Mouse (Mus musculus) heart, embryonic 12.5 days (tissue): ENCODE measurements around the gene Sh3pxd2a. TPM values are rescaled to one million over a fixed set of nuclear protein-coding genes. Genes with fewer than 3 reads are reported as not detected.

Experiments
- ATAC-seq: fragments of 200-750 bp; cut with Nextera tagmentation; 2 replicates; pipeline ENCODE4 v1.8.0; 2017; ENCODE audit warnings: moderate TSS enrichment, moderate library complexity; ENCODE audit not compliant: insufficient number of reproducible peaks, low FRiP score
- H3K27ac ChIP-seq: fragments of 300-500 bp; sonication (generic); 2 replicates; pipeline ENCODE4 v1.5.1; 2016; ENCODE audit warnings: mild to moderate bottlenecking, moderate library complexity; ENCODE audit not compliant: poor library complexity, severe bottlenecking
- H3K27me3 ChIP-seq: fragments of 300-500 bp; sonication (generic); replicated peaks from 2 replicates; pipeline ENCODE4 v1.6.1; 2016; ENCODE audit warnings: mild to moderate bottlenecking, moderate library complexity
- H3K36me3 ChIP-seq: fragments of 300-500 bp; sonication (generic); 2 replicates; pipeline ENCODE4 v1.6.1; 2016; ENCODE audit warnings: mild to moderate bottlenecking, moderate library complexity
- H3K4me1 ChIP-seq: fragments of 300-500 bp; sonication (generic); replicated peaks from 2 replicates; pipeline ENCODE4 v1.6.1; 2016; ENCODE audit warnings: mild to moderate bottlenecking
- H3K4me2 ChIP-seq: fragments of 300-500 bp; sonication (generic); 2 replicates; pipeline ENCODE4 v1.6.1; 2016; ENCODE audit warnings: mild to moderate bottlenecking, moderate library complexity
- H3K4me3 ChIP-seq: fragments of 300-500 bp; sonication (generic); 2 replicates; pipeline ENCODE4 v1.5.1; 2016; ENCODE audit warnings: mild to moderate bottlenecking
- H3K9ac ChIP-seq: fragments of 300-500 bp; sonication (generic); 2 replicates; pipeline ENCODE4 v1.6.1; 2016; ENCODE audit warnings: mild to moderate bottlenecking, moderate library complexity
- H3K9me3 ChIP-seq: fragments of 300-500 bp; sonication (generic); replicated peaks from 2 replicates; pipeline ENCODE4 v1.6.1; 2016; ENCODE audit warnings: mild to moderate bottlenecking, moderate library complexity
- WGBS: fragments of 180-500 bp; shearing (Covaris S2); methylation state at CpG from one replicate; pipeline ENCODE4 v1.1.7; 2016; 5-methylcytosine and 5-hydroxymethylcytosine counted together
- polyA plus RNA-seq: library from polyadenylated mRNA; unstranded; fragments of >200 nt; fragmentation: Nextera tagmentation; extraction: Ambion mirVana; gene quantifications from 2 replicates; pipeline ENCODE4 v1.2.1, GENCODE M21; 2016

Gene Sh3pxd2a
- polyA plus RNA-seq, 1 experiment from 2014 or later, result 6.2 TPM

DNA sequence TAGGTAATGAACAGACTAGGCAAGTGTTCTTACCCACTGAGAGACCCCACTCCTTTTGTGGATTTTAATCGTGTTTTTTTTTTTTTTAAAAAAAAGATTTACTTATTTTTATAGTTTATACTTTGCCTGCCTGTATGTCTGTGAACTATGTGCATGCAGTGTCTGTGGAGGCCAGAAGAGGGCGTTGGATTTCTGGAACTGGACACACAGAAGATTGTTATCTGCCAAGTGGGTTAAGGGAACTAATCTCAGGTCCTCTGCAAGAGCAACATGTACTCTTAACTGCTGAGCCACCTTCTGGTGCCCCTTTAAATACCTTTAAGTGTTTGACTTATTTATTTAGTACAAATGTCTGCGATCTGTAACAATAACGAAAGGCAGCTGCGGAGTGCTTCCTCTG lies 92.2 kb downstream of the Sh3pxd2a start:
- Histone ChIP-seq H3K27me3 (no peaks in the 10 kb centered on the region), H3K4me3 (no peak overlapping the region), H3K9ac (no peak overlapping the region), H3K4me2 (no peak overlapping the region), H3K4me1 (peaks cover 32% of the 10 kb centered on the region), H3K36me3 (peaks cover 10% of the 10 kb centered on the region), H3K27ac (no peak overlapping the region), H3K9me3 (no peaks in the 10 kb centered on the region)
- ATAC-seq, result no peak
- 67% methylated on average over 5 of the region's 5 CpGs for WGBS

DNA sequence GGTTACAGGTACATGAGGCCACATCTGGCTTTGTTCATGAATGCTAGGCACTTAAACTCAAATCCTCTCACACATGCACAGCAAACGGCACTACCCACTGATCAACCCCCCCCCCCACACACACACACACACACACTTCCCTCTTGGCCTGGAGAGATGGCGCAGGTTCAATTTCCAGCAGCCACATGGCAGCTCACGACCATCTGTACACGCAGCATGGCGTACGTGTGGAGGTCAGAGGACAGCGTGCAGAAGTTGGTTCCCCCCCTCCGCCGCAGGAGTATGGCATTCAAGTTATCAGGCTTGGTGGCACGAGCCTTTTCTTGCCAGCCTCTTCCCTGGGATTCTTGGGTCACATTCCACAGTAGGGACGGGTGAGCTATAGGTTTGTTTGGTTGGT lies 92.7 kb downstream of the Sh3pxd2a start:
- ATAC-seq, result no peak
- peaks cover 37% of the 10 kb centered on the region for H3K4me1 ChIP-seq
- no peak overlapping the region for H3K4me3 ChIP-seq
- H3K27me3 ChIP-seq, result no peaks in the 10 kb centered on the region
- no peak overlapping the region for H3K4me2 ChIP-seq
- no peaks in the 10 kb centered on the region for H3K9me3 ChIP-seq
- 91% methylated on average over 11 of the region's 11 CpGs for WGBS
- H3K27ac ChIP-seq, result no peak overlapping the region
- no peak overlapping the region for H3K9ac ChIP-seq
- H3K36me3 ChIP-seq, result peaks cover 10% of the 10 kb centered on the region

DNA sequence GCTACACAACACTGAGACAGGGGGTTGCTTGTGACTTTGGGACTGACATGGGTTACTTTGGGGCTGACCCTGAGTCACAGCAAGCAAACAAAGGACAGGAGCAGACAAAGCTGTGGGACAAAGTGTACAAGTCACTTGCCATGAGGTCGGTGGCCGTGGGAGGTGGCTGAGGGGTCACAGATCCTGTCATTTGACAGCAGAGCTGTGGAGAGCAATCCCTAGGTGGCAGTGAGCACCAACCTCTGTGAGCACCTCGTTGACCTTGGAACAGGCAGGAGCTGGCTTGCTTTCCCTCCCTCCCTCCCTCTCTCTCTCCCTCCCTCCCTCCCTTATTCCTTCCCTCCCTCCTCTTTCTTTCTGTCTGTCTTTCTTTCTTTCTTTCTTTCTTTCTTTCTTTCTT lies 95.2 kb downstream of the Sh3pxd2a start:
- WGBS, result 45% methylated on average over 3 of the region's 3 CpGs
- H3K27me3 ChIP-seq, result no peaks in the 10 kb centered on the region
- H3K36me3 ChIP-seq, result peaks cover 16% of the 10 kb centered on the region
- no peak overlapping the region for H3K4me3 ChIP-seq
- no peak for ATAC-seq
- H3K4me2 ChIP-seq, result no peak overlapping the region
- peak overlapping the region; percentile 56 for H3K27ac ChIP-seq
- no peak overlapping the region for H3K9ac ChIP-seq
- H3K9me3 ChIP-seq, result no peaks in the 10 kb centered on the region
- H3K4me1 ChIP-seq, result peaks cover 31% of the 10 kb centered on the region

DNA sequence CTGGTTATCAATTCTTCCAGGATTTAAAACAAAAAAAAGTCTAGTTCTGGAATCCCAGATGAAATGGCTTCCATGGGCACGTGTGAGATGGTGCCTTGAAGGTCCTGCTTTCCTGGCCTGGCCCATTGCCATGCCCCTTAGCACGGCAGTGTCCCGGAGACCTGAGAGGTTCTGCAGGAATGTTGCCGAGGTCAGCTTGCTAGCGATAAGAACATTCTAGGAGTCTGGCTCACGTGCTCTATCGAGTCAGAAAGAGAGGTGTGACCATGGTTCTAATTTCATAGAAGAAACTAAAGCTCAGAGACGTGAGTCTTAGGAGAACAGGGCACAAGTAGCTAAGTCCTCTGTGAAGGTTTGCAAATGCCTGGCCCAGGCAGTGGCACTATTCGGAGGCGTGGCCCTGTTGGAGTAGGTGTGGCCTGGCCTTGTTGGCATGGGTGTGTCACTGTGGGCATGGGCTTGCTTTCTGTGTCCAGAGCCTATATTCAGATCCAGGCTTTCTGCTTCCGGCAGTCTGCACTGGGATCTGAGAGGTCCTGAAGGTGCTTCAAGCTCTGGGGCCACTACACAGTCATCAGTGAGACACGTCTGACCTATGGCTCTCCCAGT lies 96.8 kb downstream of the Sh3pxd2a start:
- H3K36me3 ChIP-seq, result peaks cover 32% of the 10 kb centered on the region
- ATAC-seq, result no peak
- H3K27me3 ChIP-seq, result no peaks in the 10 kb centered on the region
- H3K9me3 ChIP-seq, result no peaks in the 10 kb centered on the region
- H3K4me1 ChIP-seq, result peaks cover 31% of the 10 kb centered on the region
- no peak overlapping the region for H3K9ac ChIP-seq
- no peak overlapping the region for H3K4me2 ChIP-seq
- H3K4me3 ChIP-seq, result no peak overlapping the region
- no peak overlapping the region for H3K27ac ChIP-seq
- 62% methylated on average over 12 of the region's 12 CpGs for WGBS

DNA sequence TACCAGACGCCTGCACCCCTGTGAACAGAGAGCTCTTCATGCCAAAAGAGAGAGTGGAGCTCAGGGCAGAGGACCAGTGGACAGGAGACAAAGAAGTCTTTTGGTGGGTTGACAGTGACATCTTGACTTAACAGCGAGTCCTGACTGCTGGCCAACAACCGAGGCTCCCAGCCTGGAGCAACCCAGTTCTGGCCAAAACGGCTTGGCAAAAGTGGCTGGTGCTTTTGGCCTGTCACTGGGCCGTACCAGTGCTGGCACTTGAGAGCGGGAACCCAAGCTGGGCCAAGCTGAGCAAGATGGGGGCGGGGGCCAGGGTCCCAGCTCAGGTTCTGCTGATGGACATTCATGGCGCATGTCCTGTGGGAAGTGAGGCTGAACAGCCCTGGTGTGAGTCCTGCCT lies 97.6 kb downstream of the Sh3pxd2a start:
- Histone ChIP-seq H3K4me2 (no peak overlapping the region), H3K4me1 (peaks cover 31% of the 10 kb centered on the region), H3K9me3 (no peaks in the 10 kb centered on the region), H3K27me3 (no peaks in the 10 kb centered on the region), H3K9ac (no peak overlapping the region), H3K4me3 (no peak overlapping the region), H3K27ac (no peak overlapping the region), H3K36me3 (peaks cover 38% of the 10 kb centered on the region)
- no peak for ATAC-seq
- WGBS, result 91% methylated on average over 8 of the region's 8 CpGs

DNA sequence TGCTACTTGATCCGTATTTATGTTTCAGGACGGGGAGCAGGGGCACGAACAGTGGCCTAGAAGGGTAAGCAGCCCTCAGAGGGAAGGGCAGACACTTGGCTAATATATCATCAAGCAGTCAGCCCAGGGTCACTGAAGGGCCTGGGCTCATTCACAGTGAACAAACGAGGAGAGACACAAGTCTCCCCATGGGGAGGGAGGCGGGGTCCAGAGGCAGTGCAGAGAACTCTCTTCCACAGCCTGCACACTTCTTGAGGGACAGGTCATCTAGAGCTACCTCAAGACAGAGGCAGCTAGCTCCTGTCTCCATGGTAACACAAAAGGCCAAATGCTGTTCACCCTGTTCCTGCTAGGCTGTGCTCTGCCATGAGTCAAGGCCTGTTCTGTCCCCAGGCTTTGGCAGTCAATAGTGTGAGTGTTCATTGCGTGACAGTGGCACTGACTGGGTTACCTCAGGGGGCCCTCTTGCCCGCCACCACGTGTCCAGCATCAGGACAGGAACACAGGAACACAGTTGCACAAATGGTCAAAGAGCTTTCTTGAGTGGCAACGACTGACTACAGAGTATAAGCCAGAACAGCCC lies 101.0 kb downstream of the Sh3pxd2a start:
- Histone ChIP-seq H3K36me3 (peaks cover 31% of the 10 kb centered on the region), H3K9ac (no peak overlapping the region), H3K27me3 (no peaks in the 10 kb centered on the region), H3K4me1 (peaks cover 30% of the 10 kb centered on the region), H3K4me2 (no peak overlapping the region), H3K27ac (no peak overlapping the region), H3K4me3 (no peak overlapping the region), H3K9me3 (no peaks in the 10 kb centered on the region)
- WGBS, result 76% methylated on average over 9 of the region's 9 CpGs
- no peak for ATAC-seq

DNA sequence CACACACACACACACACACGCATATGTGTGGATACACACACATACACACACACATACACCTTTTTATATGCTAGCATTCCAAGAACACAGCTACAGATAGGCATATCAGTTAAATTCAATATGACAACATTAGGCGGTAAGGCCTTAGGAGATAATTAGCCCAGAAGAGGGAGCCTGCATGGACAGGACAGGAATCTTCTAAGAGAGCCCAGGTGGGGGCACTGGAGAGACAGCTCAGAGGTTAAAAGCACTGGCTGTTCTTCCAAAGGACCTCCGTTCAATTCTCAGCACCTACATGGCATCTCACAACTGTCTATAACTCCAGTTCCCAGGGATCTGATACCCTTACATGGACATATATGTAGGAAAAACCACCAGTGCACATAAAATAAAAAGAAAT lies 103.3 kb downstream of the Sh3pxd2a start:
- no peak overlapping the region for H3K4me3 ChIP-seq
- peaks cover 13% of the 10 kb centered on the region for H3K4me1 ChIP-seq
- H3K9ac ChIP-seq, result no peak overlapping the region
- peaks cover 31% of the 10 kb centered on the region for H3K36me3 ChIP-seq
- H3K4me2 ChIP-seq, result no peak overlapping the region
- H3K9me3 ChIP-seq, result no peaks in the 10 kb centered on the region
- no peak overlapping the region for H3K27ac ChIP-seq
- 80% methylated on average over 3 of the region's 3 CpGs for WGBS
- ATAC-seq, result no peak
- no peaks in the 10 kb centered on the region for H3K27me3 ChIP-seq

DNA sequence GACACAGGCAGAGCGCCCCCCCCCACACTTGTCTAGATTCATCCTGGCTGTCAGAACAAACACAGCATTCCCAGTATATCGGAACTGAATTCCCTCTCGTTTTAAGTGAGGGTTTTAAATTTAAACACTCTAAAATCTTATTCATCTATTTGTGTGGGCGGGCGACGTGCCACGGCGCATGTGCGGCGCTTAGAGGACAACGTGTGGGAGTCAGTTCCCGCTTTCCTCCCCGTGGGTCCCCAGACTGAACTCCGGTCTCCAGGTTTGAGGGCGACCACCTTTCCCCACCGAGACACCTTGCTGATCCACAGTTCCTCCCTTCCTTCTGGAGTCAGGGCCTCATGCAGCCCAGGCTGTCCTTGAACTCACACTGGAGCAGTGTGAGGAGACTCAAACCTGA lies 104.2 kb downstream of the Sh3pxd2a start:
- Histone ChIP-seq H3K27ac (0 out of 2 replicates have a peak overlapping the region, but pooled peaks have one; percentile 1), H3K36me3 (peaks cover 34% of the 10 kb centered on the region), H3K9me3 (no peaks in the 10 kb centered on the region), H3K9ac (0 out of 2 replicates have a peak overlapping the region, but pooled peaks have one; percentile 11), H3K4me3 (no peak overlapping the region), H3K27me3 (no peaks in the 10 kb centered on the region), H3K4me1 (peaks cover 13% of the 10 kb centered on the region), H3K4me2 (peak overlapping the region; percentile 44; the same call in 1 of the 2 replicates)
- WGBS, result 89% methylated on average over 16 of the region's 16 CpGs
- no peak for ATAC-seq

DNA sequence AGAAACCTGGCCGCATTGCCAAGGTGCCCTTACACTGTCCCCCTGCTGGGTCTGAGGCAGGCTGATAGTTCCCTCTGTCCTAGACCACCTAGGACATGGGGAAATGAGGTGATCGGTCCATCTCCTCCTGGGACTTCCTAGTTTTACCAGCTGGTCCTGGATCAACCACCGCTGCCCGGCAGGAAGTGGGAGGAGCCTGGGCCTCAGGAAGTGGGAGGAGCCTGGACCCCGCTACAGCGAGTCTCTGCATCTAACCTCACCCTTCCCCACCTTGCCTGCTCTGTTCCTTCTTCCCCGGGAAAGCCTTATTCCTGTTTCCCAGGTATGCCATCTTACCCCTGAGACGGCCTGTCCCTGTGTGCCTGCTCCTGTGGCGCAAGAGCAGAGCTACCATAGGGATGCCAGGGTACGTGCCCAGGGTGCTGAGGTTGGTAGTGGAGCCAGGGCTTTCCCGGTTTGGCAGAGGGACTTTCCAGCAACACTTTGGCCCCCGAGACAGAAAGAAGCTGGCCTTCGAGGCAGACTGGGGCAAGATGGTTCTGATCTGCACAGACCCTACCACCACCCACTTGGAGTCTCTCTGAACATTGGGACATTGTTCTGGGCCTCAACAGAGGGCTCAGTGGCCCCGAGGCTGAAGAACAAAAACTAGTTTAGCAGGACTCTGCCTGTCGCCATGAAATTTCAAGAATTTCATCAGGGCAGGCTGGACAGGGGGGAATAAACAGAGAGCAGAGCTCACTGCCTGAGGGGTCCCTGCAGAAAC lies 104.9 kb downstream of the Sh3pxd2a start:
- H3K4me2 ChIP-seq, result peak overlapping the region; percentile 44
- H3K27ac ChIP-seq, result 0 out of 2 replicates have a peak overlapping the region, but pooled peaks have one; percentile 1
- ATAC-seq, result peak; percentile 30; the same call in 1 of the 2 replicates
- no peaks in the 10 kb centered on the region for H3K27me3 ChIP-seq
- peak overlapping the region; percentile 18; the same call in 1 of the 2 replicates for H3K4me3 ChIP-seq
- peaks cover 37% of the 10 kb centered on the region for H3K36me3 ChIP-seq
- peak overlapping the region; percentile 11; the same call in 1 of the 2 replicates for H3K9ac ChIP-seq
- 46% methylated on average over 15 of the region's 15 CpGs for WGBS
- no peaks in the 10 kb centered on the region for H3K9me3 ChIP-seq
- peaks cover 13% of the 10 kb centered on the region for H3K4me1 ChIP-seq

DNA sequence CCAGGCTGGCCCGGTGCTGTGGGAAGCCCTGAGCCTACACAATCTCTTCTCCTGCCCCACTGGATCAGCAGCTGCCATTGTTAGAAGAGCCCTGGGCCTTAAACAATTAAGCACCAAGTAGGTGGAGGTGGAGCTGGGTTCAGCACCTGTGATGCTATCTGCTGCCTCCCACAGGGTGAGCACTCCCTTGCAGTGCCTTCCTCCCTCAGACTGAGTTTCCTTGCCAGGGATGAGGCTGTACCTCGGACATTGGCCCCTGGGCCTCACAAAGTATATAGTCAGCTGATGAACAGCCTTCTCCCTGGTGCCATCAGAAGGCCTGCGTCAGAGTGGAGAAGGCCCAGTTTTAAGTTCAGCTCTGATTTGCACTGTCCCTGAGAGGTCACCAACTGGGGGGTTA lies 106.9 kb downstream of the Sh3pxd2a start:
- no peak overlapping the region for H3K4me3 ChIP-seq
- H3K36me3 ChIP-seq, result peaks cover 24% of the 10 kb centered on the region
- H3K9me3 ChIP-seq, result peaks cover 3% of the 10 kb centered on the region; the same call in 1 of the 2 replicates
- no peak for ATAC-seq
- H3K27ac ChIP-seq, result no peak overlapping the region
- WGBS, result 70% methylated on average over 3 of the region's 3 CpGs
- no peak overlapping the region for H3K4me2 ChIP-seq
- no peaks in the 10 kb centered on the region for H3K27me3 ChIP-seq
- H3K9ac ChIP-seq, result no peak overlapping the region
- H3K4me1 ChIP-seq, result peaks cover 13% of the 10 kb centered on the region

DNA sequence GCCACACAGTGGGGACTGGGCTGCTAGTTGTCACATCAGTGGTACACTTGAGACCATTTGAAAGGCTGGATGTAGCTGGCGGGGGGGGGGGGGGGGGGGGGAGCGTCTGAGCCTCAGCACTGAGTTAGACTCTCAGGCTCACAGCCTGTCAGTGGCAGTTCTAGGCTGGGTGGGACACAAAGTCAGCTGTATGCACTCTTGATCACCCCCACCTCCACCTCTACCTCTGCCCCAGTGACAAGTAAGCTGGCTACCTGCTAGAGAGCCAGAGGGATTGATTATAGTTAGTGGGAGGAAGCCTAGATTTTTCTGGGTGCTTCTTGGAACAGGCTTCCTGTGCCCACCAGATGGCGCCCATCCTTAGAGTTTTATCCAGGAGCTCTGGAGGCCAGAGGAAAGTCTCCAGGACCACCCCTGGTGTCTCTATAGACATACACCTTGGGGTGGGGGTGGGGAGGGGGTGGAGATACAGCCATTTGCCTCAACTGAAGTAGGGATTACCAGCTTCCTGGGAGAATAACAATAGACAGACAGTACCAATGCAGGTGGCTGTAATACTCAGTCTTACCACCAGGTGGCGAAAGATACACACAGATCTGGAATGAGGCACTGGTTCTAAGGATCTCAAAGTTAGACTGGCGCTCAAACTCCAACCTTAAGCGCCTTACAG lies 107.9 kb downstream of the Sh3pxd2a start:
- peaks cover 13% of the 10 kb centered on the region for H3K4me1 ChIP-seq
- H3K27ac ChIP-seq, result no peak overlapping the region
- no peak overlapping the region for H3K4me2 ChIP-seq
- H3K4me3 ChIP-seq, result no peak overlapping the region
- WGBS, result 16% methylated on average over 4 of the region's 6 CpGs
- peaks cover 17% of the 10 kb centered on the region for H3K36me3 ChIP-seq
- 0 out of 2 replicates have a peak overlapping the region, but pooled peaks have one; percentile 14 for H3K9ac ChIP-seq
- H3K27me3 ChIP-seq, result no peaks in the 10 kb centered on the region
- peak; percentile 63 for ATAC-seq
- H3K9me3 ChIP-seq, result peaks cover 3% of the 10 kb centered on the region; the same call in 1 of the 2 replicates
